Mouse (Mus musculus): Measurements from ENCODE around the gene B3gnt8. TPM values are rescaled to one million over a fixed set of nuclear protein-coding genes. Genes with fewer than 3 reads are reported as not detected.

The B3gnt8 gene
- polyA plus RNA-seq (2012; rRNA removed; ENCODE audit: low replicate concordance) = 16.1 and 17.9 TPM in 2 replicates

GRCm38 (mm10) chr7:25626509-25627430, at the start of gene B3gnt8:
Gene B3gnt8, plus strand, starts transcription at chr7:25626654.

GRCm38 (mm10) chr7:25615706-25616011, 10.8 kb upstream of the B3gnt8 start, which contains the start of gene Erich4:
Gene Erich4, minus strand, starts transcription at chr7:25615892.

GRCm38 (mm10) chr7:25618865-25619721, 7.4 kb upstream of the B3gnt8 start, which contains the start of gene Dmac2:
Gene Dmac2, plus strand, starts transcription at chr7:25619414.

GRCm38 (mm10) chr7:25658657-25659472, 32.4 kb downstream of the B3gnt8 start, which contains the start of the genes Bckdha and Exosc5:
Gene Bckdha, minus strand, starts transcription at chr7:25658981.
Gene Exosc5, plus strand, starts transcription at chr7:25659164.

GRCm38 (mm10) chr7:25674719-25675300, 48.4 kb downstream of the B3gnt8 start, which contains the start of gene Tmem91:
Gene Tmem91, minus strand, starts transcription at chr7:25675166.

GRCm38 (mm10) chr7:25680514-25681258, 54.2 kb downstream of the B3gnt8 start, which contains the start of gene B9d2:
Gene B9d2, plus strand, starts transcription at chr7:25680780.

Other genes with a start within 250 kb of the B3gnt8 start
- 510 and 1,790 TPM in 2 replicates for gene Lipe, start 227.9 kb upstream of the B3gnt8 start, polyA plus RNA-seq (2012; rRNA removed; ENCODE audit: low replicate concordance)
- gene Cxcl17, start 213.8 kb upstream of the B3gnt8 start, polyA plus RNA-seq (2012; rRNA removed; ENCODE audit: low replicate concordance) = 0.17 and 33.5 TPM in 2 replicates
- 13.7 and 21.6 TPM in 2 replicates for gene Ceacam1, start 149.1 kb upstream of the B3gnt8 start, polyA plus RNA-seq (2012; rRNA removed; ENCODE audit: low replicate concordance)
- gene Ceacam2, start 86.8 kb upstream of the B3gnt8 start, polyA plus RNA-seq (2012; rRNA removed; ENCODE audit: low replicate concordance) = 0.14 and 0.29 TPM in 2 replicates
- 0.18 TPM in 1 of 2 replicates, not detected in the other for gene Erich4, start 10.8 kb upstream of the B3gnt8 start, polyA plus RNA-seq (2012; rRNA removed; ENCODE audit: low replicate concordance)
- gene Dmac2, start 7.2 kb upstream of the B3gnt8 start, polyA plus RNA-seq (2012; rRNA removed; ENCODE audit: low replicate concordance) = 33.4 and 43.7 TPM in 2 replicates
- 292 and 459 TPM in 2 replicates for gene Bckdha, start 32.3 kb downstream of the B3gnt8 start, polyA plus RNA-seq (2012; rRNA removed; ENCODE audit: low replicate concordance)
- 72.4 and 79.6 TPM in 2 replicates for gene Exosc5, start 32.5 kb downstream of the B3gnt8 start, polyA plus RNA-seq (2012; rRNA removed; ENCODE audit: low replicate concordance)
- 1.4 and 2.1 TPM in 2 replicates for gene Tmem91, start 48.5 kb downstream of the B3gnt8 start, polyA plus RNA-seq (2012; rRNA removed; ENCODE audit: low replicate concordance)
- gene B9d2, start 54.1 kb downstream of the B3gnt8 start, polyA plus RNA-seq (2012; rRNA removed; ENCODE audit: low replicate concordance) = 35.0 and 43.1 TPM in 2 replicates
- 33.7 and 48.0 TPM in 2 replicates for gene Tgfb1, start 60.3 kb downstream of the B3gnt8 start, polyA plus RNA-seq (2012; rRNA removed; ENCODE audit: low replicate concordance)
- gene Ccdc97, start 92.4 kb downstream of the B3gnt8 start, polyA plus RNA-seq (2012; rRNA removed; ENCODE audit: low replicate concordance) = 48.8 and 69.9 TPM in 2 replicates
- gene Hnrnpul1, start 128.1 kb downstream of the B3gnt8 start, polyA plus RNA-seq (2012; rRNA removed; ENCODE audit: low replicate concordance) = 28.5 and 60.3 TPM in 2 replicates
- 97.5 and 179 TPM in 2 replicates for gene Axl, start 162.1 kb downstream of the B3gnt8 start, polyA plus RNA-seq (2012; rRNA removed; ENCODE audit: low replicate concordance)
- gene Cyp2s1, start 190.3 kb downstream of the B3gnt8 start, polyA plus RNA-seq (2012; rRNA removed; ENCODE audit: low replicate concordance) = 8.0 and 13.6 TPM in 2 replicates

Data from subcutaneous adipose tissue, adult 2 months (tissue).